Mouse (Mus musculus): Measurements from ENCODE around the gene Fahd2a. TPM values are rescaled to one million over a fixed set of nuclear protein-coding genes. Genes with fewer than 3 reads are reported as not detected.

Fahd2a gene
- polyA plus RNA-seq, 1 experiment from 2014 or later: 36.1 TPM

DNA sequence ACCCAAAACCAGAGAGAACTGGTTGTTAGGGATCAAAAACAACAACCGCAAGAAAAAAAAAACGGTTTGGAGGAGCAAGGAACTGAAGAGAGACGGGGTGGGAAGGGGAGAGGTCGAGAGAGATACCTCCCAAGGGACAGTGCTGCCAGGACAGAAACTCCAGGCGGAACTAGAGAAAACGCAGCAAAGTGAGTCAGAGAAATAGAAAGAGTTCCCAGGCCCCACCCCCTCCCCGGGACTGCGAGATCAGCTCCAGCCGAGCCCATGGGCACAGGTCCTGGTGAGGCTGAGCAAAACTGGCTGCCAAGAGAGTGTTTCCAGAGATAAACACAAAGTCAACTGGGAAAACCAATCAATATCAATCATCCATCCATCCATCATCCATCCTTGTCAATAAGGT, 17.0 kb upstream of the Fahd2a start:
- H3K4me1 ChIP-seq (replicated peaks): no peaks in the 10 kb centered on the region
- H3K9me3 ChIP-seq: no peaks in the 10 kb centered on the region
- H3K27me3 ChIP-seq: no peaks in the 10 kb centered on the region
- H3K27ac ChIP-seq: no peak overlapping the region
- WGBS: 61% methylated on average over 9 of the region's 9 CpGs
- no peak overlapping the region for H3K4me2 ChIP-seq (replicated peaks)
- no peak overlapping the region for H3K9ac ChIP-seq (replicated peaks)
- H3K4me3 ChIP-seq (replicated peaks): no peak overlapping the region
- H3K36me3 ChIP-seq: no peaks in the 10 kb centered on the region
- ATAC-seq: no peak

DNA sequence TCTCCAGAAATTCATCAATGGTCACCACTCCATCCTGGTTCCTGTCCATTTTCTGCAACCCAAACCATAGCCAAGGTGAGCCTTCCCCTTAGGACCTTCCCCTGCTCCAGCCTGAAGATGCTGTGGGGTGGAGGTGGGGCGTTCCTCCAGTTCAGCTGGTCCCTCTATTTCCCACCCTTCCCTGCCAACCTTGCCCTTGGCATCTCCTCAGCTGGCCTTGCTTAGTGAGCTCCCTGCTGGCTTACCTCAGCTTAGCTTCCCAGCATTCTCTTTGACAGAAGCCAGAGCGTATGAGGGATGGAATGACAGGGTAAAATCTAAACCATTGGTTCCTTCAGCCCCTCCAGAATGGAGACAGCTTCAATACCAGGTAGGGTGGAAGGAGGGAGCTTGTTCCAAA, 15.0 kb upstream of the Fahd2a start:
- ATAC-seq: no peak
- WGBS: 90% methylated on average over 2 of the region's 2 CpGs
- H3K27ac ChIP-seq: no peak overlapping the region

DNA sequence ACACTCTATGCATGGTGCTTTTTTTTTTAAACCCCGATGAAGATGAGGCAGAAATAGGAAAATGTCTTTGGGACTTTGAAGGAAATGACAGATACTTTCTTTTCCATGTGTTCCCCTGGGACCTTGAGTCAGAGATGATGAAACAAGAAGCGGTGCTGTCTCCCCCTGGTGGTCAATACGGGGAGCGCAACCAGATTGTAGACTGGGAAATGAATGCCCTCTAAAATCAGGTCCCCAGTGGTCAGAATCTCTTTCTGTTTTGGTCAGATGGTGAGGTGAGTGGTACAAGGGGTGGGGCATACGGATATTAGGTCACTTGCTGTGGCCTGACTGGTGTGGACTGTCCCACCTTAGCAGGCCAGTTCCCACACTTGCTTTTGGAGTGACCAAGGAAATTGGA, 9.4 kb upstream of the Fahd2a start:
- ATAC-seq: peak; percentile 63; the same call in 1 of the 2 replicates
- H3K4me3 ChIP-seq (replicated peaks): no peak overlapping the region
- no peak overlapping the region for H3K27ac ChIP-seq
- H3K9ac ChIP-seq (replicated peaks): no peak overlapping the region
- H3K4me2 ChIP-seq (replicated peaks): no peak overlapping the region
- WGBS: 3% methylated on average over 5 of the region's 5 CpGs
- H3K4me1 ChIP-seq (replicated peaks): no peaks in the 10 kb centered on the region
- H3K9me3 ChIP-seq: no peaks in the 10 kb centered on the region
- no peaks in the 10 kb centered on the region for H3K36me3 ChIP-seq
- H3K27me3 ChIP-seq: peaks cover 18% of the 10 kb centered on the region

More for the DNA sequence above, 15.0 kb upstream of the Fahd2a start:
- Histone ChIP-seq H3K36me3 (no peaks in the 10 kb centered on the region), H3K4me2 (replicated peaks) (no peak overlapping the region), H3K9ac (replicated peaks) (no peak overlapping the region), H3K4me3 (replicated peaks) (no peak overlapping the region), H3K27me3 (no peaks in the 10 kb centered on the region), H3K9me3 (no peaks in the 10 kb centered on the region), H3K4me1 (replicated peaks) (no peaks in the 10 kb centered on the region)

DNA sequence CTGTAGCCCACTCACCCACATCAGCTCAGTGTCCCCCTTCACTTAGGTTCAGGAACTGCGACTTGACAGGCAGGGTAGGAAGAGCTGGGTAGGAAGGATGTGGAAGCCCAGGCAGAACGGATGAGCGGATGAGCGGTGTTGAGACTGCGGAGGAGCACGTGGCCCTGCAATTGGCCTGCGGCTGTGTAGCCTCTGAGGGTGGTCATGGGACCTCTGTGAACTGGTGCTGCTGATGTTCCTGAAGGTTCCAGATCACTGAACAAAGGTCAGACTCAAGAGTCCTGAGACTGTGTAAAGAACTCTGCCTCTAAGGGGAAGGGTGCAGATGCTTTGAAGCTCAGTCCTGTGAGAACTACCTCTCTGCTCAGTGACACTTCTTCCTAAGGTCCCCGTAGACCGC, 8.8 kb upstream of the Fahd2a start:
- no peak for ATAC-seq
- Histone ChIP-seq H3K27ac (no peak overlapping the region), H3K4me3 (replicated peaks) (no peak overlapping the region), H3K9ac (replicated peaks) (no peak overlapping the region), H3K36me3 (no peaks in the 10 kb centered on the region), H3K27me3 (peaks cover 18% of the 10 kb centered on the region), H3K4me2 (replicated peaks) (no peak overlapping the region), H3K9me3 (no peaks in the 10 kb centered on the region), H3K4me1 (replicated peaks) (no peaks in the 10 kb centered on the region)
- 77% methylated on average over 9 of the region's 9 CpGs for WGBS

DNA sequence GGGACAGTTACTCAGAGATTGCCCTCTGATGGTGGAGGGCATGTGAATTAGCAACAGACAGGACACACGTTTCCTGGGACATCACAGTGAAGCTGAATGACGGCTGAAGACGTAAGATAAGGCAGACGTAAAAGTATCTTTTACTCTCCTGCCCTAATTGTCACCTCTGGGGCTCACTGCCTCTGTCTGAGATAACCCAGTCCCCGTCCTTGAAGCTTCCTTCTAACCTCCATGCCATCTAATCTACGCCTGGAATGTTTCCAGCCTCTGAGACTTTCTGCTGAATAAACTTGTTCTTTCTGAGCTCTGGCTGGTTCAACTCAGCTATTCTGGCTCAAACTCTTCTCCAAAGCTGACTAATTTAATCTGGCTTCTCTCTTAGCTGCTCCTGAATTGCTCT, 7.4 kb upstream of the Fahd2a start:
- Histone ChIP-seq H3K27me3 (peaks cover 18% of the 10 kb centered on the region), H3K9me3 (no peaks in the 10 kb centered on the region), H3K4me1 (replicated peaks) (no peaks in the 10 kb centered on the region), H3K4me3 (replicated peaks) (no peak overlapping the region), H3K9ac (replicated peaks) (no peak overlapping the region), H3K36me3 (no peaks in the 10 kb centered on the region), H3K4me2 (replicated peaks) (no peak overlapping the region), H3K27ac (no peak overlapping the region)
- 67% methylated on average over 6 of the region's 6 CpGs for WGBS
- no peak for ATAC-seq

DNA sequence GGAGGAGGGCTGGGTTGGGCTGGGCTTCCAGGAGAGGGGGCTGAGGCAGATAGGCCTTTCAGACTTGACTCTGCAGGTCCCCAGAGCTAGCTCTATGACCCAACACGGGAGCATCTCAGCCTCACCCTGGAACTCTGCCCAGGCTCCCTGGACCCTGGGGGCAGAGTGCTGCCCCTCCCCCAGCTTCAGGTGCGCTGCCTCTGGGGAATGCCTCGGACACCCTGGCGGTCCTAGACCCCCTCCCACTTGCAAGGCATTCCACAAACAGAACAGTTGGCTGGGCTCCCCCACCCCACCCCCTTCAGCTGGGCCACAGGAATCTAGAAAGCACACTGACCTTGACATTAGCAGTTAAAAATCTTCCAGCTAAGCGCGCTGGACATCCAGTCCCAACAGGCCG, 5.3 kb upstream of the Fahd2a start:
- Histone ChIP-seq H3K9me3 (no peaks in the 10 kb centered on the region), H3K27me3 (peaks cover 22% of the 10 kb centered on the region), H3K27ac (no peak overlapping the region), H3K4me1 (replicated peaks) (peaks cover 3% of the 10 kb centered on the region), H3K36me3 (no peaks in the 10 kb centered on the region), H3K4me3 (replicated peaks) (no peak overlapping the region), H3K4me2 (replicated peaks) (no peak overlapping the region), H3K9ac (replicated peaks) (no peak overlapping the region)
- WGBS: 47% methylated on average over 7 of the region's 7 CpGs
- ATAC-seq: no peak

DNA sequence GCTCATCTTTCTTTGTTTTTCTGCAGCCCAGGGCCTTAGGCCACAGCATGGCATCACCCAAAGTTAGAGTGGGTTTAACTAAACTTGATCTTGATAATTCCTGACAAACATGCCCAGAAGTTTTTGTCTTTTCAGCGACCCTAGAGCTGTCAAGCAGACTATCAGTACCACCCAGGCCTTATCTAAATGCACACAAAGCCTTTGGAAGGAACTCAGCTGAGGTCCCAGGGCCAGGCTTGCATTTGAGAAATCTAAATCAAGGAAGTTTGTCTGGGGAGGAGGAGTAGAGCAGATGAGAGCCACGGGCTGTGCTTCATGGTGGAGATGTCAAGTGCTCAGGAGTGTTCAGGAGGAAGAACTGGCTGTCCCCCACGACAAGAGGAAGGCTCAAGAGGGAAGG, 2.5 kb upstream of the Fahd2a start:
- WGBS: 56% methylated on average over 3 of the region's 3 CpGs
- Histone ChIP-seq H3K27ac (no peak overlapping the region), H3K9me3 (no peaks in the 10 kb centered on the region), H3K4me3 (replicated peaks) (no peak overlapping the region), H3K9ac (replicated peaks) (no peak overlapping the region), H3K4me2 (replicated peaks) (no peak overlapping the region), H3K4me1 (replicated peaks) (peaks cover 27% of the 10 kb centered on the region), H3K36me3 (no peaks in the 10 kb centered on the region), H3K27me3 (peaks cover 14% of the 10 kb centered on the region)
- no peak for ATAC-seq

DNA sequence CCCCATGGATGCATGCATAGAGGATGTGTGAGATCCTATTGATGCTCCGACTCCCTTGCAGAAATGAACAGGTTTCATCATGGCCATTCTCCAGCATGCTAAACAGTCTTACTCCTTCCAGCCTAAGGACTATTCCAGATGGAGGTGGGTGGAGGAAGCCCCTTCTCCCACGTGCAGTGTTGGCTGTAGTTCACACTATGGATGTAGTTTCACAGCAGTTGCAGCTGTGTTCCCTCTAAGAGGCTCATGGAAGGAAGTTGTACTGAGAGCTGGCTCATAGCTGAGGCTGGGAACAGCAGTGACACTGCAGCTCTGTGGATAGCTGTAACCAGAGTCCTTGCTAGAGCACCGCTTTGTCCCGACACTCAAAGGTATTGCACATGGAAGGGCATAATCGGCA, 6.7 kb downstream of the Fahd2a start:
- Histone ChIP-seq H3K9me3 (no peaks in the 10 kb centered on the region), H3K4me2 (replicated peaks) (no peak overlapping the region), H3K36me3 (peaks cover 54% of the 10 kb centered on the region), H3K9ac (replicated peaks) (no peak overlapping the region), H3K27ac (no peak overlapping the region), H3K4me1 (replicated peaks) (peaks cover 9% of the 10 kb centered on the region), H3K27me3 (no peaks in the 10 kb centered on the region), H3K4me3 (replicated peaks) (no peak overlapping the region)
- WGBS: 93% methylated on average over 5 of the region's 5 CpGs
- ATAC-seq: no peak

DNA sequence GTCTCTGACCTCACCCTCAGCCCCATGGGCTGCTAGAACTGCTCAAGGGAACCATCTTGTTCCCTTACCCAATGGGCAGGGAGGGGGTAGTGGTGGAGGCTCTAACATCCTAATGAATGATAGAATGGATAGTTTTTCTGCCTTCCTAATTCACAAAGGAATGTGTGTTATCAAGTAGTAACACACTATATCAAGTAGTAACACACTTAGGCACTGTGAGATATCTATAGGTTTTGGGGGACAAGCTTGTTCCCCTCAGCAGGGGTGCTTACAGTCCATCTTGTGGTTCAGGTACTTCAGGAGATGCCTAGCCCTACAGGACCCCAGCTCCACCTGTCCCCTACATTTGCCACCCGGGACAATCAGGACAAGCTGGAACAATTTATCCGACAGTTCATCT, 8.8 kb downstream of the Fahd2a start:
- no peak for ATAC-seq
- Histone ChIP-seq H3K4me2 (replicated peaks) (no peak overlapping the region), H3K36me3 (peaks cover 52% of the 10 kb centered on the region), H3K4me1 (replicated peaks) (no peaks in the 10 kb centered on the region), H3K4me3 (replicated peaks) (no peak overlapping the region), H3K9ac (replicated peaks) (no peak overlapping the region), H3K27ac (no peak overlapping the region), H3K27me3 (no peaks in the 10 kb centered on the region), H3K9me3 (no peaks in the 10 kb centered on the region)
- WGBS: 95% methylated on average over 2 of the region's 2 CpGs

DNA sequence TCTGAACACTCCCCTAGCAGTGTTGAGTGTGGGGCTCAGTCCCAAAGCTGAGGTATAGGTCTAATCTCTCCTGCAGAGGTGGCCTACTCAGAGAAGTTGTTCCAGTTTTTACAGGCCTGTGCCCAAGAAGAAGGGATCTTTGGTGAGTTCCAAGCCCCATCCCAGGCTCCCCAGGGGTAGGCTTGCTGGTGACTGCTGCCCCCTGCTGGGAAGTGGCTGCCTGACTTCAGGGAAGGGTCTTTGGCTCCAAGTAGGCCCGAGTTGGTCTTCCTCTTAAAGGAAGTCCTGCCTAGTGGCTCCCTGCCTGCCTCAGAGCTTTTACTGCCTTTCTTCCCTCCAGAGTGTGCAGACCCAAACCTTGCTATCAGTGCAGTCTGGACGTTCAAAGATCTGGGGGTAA, 9.2 kb downstream of the Fahd2a start:
- 48% methylated on average over 2 of the region's 2 CpGs for WGBS
- Histone ChIP-seq H3K4me1 (replicated peaks) (no peaks in the 10 kb centered on the region), H3K9me3 (no peaks in the 10 kb centered on the region), H3K27me3 (no peaks in the 10 kb centered on the region), H3K4me3 (replicated peaks) (no peak overlapping the region), H3K36me3 (peaks cover 47% of the 10 kb centered on the region), H3K9ac (replicated peaks) (no peak overlapping the region), H3K4me2 (replicated peaks) (no peak overlapping the region), H3K27ac (no peak overlapping the region)
- ATAC-seq: no peak

DNA sequence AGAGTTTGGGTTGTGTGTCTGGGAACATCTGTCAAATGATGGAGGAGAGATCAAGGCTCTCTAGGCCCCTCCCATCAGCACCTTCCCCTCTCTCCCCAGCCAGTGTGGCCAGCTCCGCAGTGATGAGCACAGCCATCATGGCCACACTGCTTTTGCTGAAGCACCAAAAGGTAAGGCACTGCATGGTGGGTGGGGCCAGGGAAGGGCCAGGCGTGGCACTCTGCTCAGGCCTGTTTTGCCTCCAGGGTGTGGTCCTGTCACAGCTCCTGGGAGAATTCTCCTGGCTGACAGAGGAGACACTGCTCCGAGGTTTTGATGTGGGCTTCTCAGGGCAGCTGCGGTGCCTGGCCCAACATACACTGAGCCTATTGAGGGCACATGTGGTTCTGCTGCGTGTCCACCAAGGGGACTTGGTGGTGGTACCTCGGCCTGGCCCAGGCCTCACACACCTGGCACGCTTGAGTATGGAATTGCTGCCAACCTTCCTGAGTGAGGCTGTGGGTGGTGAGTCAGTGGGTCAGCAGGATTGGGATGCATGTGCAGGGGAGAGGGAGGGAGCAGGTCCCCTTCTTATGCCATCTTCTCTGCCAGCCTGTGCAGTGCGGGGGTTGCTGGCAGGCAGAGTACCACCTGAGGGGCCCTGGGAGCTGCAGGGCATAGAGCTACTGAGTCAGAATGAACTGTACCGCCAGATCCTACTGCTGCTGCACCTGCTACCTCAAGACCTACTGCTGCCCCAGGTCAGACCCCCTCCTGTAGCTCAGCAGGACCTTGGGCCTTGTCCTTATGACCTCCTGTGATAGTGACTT, 10.7 kb downstream of the Fahd2a start:
- peaks cover 44% of the 10 kb centered on the region for H3K36me3 ChIP-seq
- H3K27me3 ChIP-seq: no peaks in the 10 kb centered on the region
- H3K27ac ChIP-seq: no peak overlapping the region
- no peak overlapping the region for H3K4me2 ChIP-seq (replicated peaks)
- H3K4me3 ChIP-seq (replicated peaks): no peak overlapping the region
- H3K9me3 ChIP-seq: no peaks in the 10 kb centered on the region
- WGBS: 89% methylated on average over 9 of the region's 9 CpGs
- H3K4me1 ChIP-seq (replicated peaks): no peaks in the 10 kb centered on the region
- ATAC-seq: no peak
- no peak overlapping the region for H3K9ac ChIP-seq (replicated peaks)

DNA sequence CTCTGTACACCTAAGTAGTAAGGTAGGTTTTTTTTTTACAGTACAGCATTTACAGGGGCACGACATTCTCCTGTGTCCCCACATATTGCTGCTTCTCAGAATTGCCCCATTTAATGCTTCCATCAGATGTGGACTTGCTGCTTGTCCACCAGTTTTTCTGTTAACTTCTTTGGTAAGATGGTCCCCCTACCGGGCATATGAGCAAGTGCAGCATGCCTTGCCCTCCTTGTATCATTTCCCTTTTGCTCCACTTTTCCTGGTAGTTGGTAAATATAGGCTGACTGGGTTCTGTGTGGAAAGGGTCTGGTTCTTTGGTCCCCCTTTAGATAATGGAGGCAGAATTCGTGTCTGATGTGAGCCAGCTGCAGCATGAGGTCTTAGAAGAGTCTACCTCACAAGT, 14.1 kb downstream of the Fahd2a start:
- Histone ChIP-seq H3K27me3 (no peaks in the 10 kb centered on the region), H3K9ac (replicated peaks) (no peak overlapping the region), H3K4me3 (replicated peaks) (no peak overlapping the region), H3K27ac (no peak overlapping the region), H3K4me1 (replicated peaks) (no peaks in the 10 kb centered on the region), H3K9me3 (no peaks in the 10 kb centered on the region), H3K4me2 (replicated peaks) (no peak overlapping the region), H3K36me3 (peaks cover 18% of the 10 kb centered on the region)
- WGBS: 22% methylated on average over 3 of the region's 3 CpGs
- no peak for ATAC-seq

DNA sequence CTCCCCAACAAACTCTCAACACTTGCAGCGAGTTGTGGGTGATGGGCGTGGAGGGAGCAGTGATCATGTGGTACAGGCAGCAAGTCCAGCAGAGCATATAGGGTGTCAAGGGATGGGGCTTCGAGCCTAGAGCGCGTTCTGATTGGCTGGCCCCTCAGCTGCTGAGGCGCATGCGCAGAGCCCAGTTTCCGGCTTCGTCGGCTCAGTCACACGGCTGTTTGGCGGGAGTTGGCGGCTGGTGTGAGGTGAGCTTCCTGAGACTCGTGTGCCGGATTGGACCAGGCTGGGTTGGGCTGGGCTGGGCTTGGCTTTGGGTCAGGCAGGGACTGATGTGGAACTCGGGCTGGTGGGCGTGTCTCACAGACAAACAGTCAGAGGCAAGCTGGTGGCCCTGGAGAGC, 19.4 kb downstream of the Fahd2a start, which contains the start of gene Gpat2:
TSS of gene Gpat2 (plus strand) at position 223 of the 400 bp plus-strand sequence.
- Histone ChIP-seq H3K9me3 (no peaks in the 10 kb centered on the region), H3K4me3 (replicated peaks) (no peak within 1 kb of the TSS), H3K27me3 (no peaks in the 10 kb centered on the region), H3K4me2 (replicated peaks) (no peak within 1 kb of the TSS), H3K4me1 (replicated peaks) (no peaks in the 10 kb centered on the region), H3K36me3 (no peaks in the 10 kb centered on the region), H3K27ac (no peak within 1 kb of the TSS), H3K9ac (replicated peaks) (no peak within 1 kb of the TSS)
- WGBS: 86% methylated on average over 17 of the region's 17 CpGs
- no peak for ATAC-seq

Data from midbrain, embryonic 13.5 days (tissue).